Mouse (Mus musculus): ENCODE data around the gene Emc7.

DNA sequence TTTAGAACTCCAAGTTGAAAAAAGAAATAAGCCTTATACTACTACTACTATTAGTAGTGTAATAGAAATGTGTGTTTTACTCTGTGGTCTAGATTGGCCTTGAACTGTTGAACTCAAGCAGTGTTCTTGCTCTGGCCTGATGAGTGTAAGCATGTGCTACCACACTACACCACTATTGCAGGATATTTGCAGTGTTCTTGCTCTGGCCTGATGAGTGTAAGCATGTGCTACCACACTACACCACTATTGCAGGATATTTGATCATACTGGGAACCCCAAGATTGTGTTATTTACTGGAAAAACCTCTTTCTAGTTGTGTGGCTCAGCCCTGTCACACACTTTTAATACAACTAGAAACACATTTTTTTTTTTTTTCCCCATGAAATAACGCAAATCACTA lies 52.6 kb downstream of the Emc7 start:
- TF ChIP-seq CTCF (IDR thresholded peaks at IDR 0.05; ENCODE audit: low read depth, low read length): no peak
- no peak for TF ChIP-seq POLR2AphosphoS5 (IDR thresholded peaks at IDR 0.05; ENCODE audit: insufficient replicate concordance, low read depth, low read length)
